Mouse (Mus musculus): ENCODE data around the gene Myom1. TPM values are rescaled to one million over a fixed set of nuclear protein-coding genes. Genes with fewer than 3 reads are reported as not detected.

Myom1 gene
- polyA plus RNA-seq, 1 experiment from 2014 or later: 7.2 TPM

DNA sequence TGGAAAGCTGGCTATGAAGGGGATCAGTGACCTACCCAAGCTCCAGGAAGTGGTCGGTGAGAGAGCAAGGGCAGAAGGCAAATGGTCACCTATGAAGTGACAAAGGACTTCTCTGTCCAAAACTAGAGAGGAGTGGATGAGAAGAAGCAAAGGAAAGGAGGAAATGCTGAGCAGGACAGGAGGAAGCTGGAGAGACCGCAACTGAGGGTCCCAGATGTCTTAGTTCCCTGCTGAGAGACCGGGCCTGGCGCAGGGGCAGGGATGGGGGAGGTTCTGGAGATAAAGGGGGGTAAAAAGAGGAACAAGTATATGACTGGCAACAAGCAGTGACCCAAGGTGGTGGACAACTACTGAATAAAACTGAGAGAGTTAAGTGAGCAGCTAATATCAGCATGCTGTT is 115.5 kb downstream of the Myom1 start:
- Histone ChIP-seq H3K27me3 (no peaks in the 10 kb centered on the region), H3K9me3 (no peaks in the 10 kb centered on the region), H3K4me3 (no peak overlapping the region), H3K4me1 (peaks cover 25% of the 10 kb centered on the region), H3K36me3 (no peaks in the 10 kb centered on the region), H3K4me2 (replicated peaks) (no peak overlapping the region), H3K9ac (no peak overlapping the region), H3K27ac (no peak overlapping the region)
- WGBS: 83% methylated on average over 4 of the region's 4 CpGs
- no peak for ATAC-seq (ENCODE audit: insufficient number of reproducible peaks, insufficient read depth, low FRiP score, low TSS enrichment)

GRCm38 (mm10) chr17:71118607-71119006 is 116.2 kb downstream of the Myom1 start:
- Histone ChIP-seq H3K4me2 (replicated peaks) (no peak overlapping the region), H3K36me3 (no peaks in the 10 kb centered on the region), H3K4me3 (no peak overlapping the region), H3K9ac (no peak overlapping the region), H3K27ac (no peak overlapping the region), H3K4me1 (peaks cover 25% of the 10 kb centered on the region), H3K9me3 (no peaks in the 10 kb centered on the region), H3K27me3 (no peaks in the 10 kb centered on the region)
- 79% methylated on average over 4 of the region's 4 CpGs for WGBS
- no peak for ATAC-seq (ENCODE audit: insufficient number of reproducible peaks, insufficient read depth, low FRiP score, low TSS enrichment)

DNA sequence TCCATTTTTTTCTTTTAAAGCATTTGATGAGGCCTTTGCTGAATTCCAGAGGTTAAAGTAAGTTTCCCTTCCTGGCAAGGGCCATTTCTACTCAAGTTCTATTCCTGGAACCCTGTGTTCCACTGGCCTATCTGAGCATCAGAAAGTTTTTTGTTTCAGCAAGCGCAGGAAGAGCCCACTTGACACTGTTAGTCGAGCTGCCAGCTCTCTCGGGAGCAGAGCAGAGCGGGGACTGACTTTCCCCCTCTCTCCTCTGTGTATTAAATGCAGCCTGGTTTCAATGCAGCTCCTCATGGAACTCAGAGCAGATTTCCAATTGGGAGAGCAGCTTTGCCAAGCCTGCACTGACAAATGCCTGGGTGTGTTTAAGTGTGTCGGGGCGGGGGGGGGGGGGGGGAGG is 118.2 kb downstream of the Myom1 start:
- 13% methylated on average over 4 of the region's 6 CpGs for WGBS
- Histone ChIP-seq H3K4me3 (no peak overlapping the region), H3K4me2 (replicated peaks) (no peak overlapping the region), H3K4me1 (peaks cover 29% of the 10 kb centered on the region), H3K27ac (peak overlapping the region; percentile 82), H3K9ac (no peak overlapping the region), H3K27me3 (no peaks in the 10 kb centered on the region), H3K36me3 (no peaks in the 10 kb centered on the region), H3K9me3 (no peaks in the 10 kb centered on the region)
- no peak for ATAC-seq (ENCODE audit: insufficient number of reproducible peaks, insufficient read depth, low FRiP score, low TSS enrichment)

GRCm38 (mm10) chr17:71124061-71124670 is 121.7 kb downstream of the Myom1 start:
- H3K27me3 ChIP-seq: no peaks in the 10 kb centered on the region
- H3K27ac ChIP-seq: no peak overlapping the region
- peaks cover 39% of the 10 kb centered on the region for H3K4me1 ChIP-seq
- no peak overlapping the region for H3K4me2 ChIP-seq (replicated peaks)
- no peak overlapping the region for H3K4me3 ChIP-seq
- H3K36me3 ChIP-seq: no peaks in the 10 kb centered on the region
- ATAC-seq (ENCODE audit: insufficient number of reproducible peaks, insufficient read depth, low FRiP score, low TSS enrichment): no peak
- no peaks in the 10 kb centered on the region for H3K9me3 ChIP-seq
- H3K9ac ChIP-seq: no peak overlapping the region
- WGBS: 84% methylated on average over 8 of the region's 8 CpGs

GRCm38 (mm10) chr17:71124674-71125073 is 122.2 kb downstream of the Myom1 start:
- Histone ChIP-seq H3K4me1 (peaks cover 37% of the 10 kb centered on the region), H3K36me3 (no peaks in the 10 kb centered on the region), H3K4me3 (no peak overlapping the region), H3K27ac (no peak overlapping the region), H3K9me3 (no peaks in the 10 kb centered on the region), H3K9ac (no peak overlapping the region), H3K27me3 (no peaks in the 10 kb centered on the region), H3K4me2 (replicated peaks) (no peak overlapping the region)
- 85% methylated on average over 1 of the region's 1 CpGs for WGBS
- ATAC-seq (ENCODE audit: insufficient number of reproducible peaks, insufficient read depth, low FRiP score, low TSS enrichment): no peak

GRCm38 (mm10) chr17:71125519-71125918 is 123.1 kb downstream of the Myom1 start:
- 72% methylated on average over 12 of the region's 12 CpGs for WGBS
- no peak for ATAC-seq (ENCODE audit: insufficient number of reproducible peaks, insufficient read depth, low FRiP score, low TSS enrichment)
- Histone ChIP-seq H3K9me3 (no peaks in the 10 kb centered on the region), H3K4me3 (no peak overlapping the region), H3K27ac (no peak overlapping the region), H3K4me1 (peaks cover 33% of the 10 kb centered on the region), H3K27me3 (no peaks in the 10 kb centered on the region), H3K4me2 (replicated peaks) (no peak overlapping the region), H3K36me3 (no peaks in the 10 kb centered on the region), H3K9ac (no peak overlapping the region)

DNA sequence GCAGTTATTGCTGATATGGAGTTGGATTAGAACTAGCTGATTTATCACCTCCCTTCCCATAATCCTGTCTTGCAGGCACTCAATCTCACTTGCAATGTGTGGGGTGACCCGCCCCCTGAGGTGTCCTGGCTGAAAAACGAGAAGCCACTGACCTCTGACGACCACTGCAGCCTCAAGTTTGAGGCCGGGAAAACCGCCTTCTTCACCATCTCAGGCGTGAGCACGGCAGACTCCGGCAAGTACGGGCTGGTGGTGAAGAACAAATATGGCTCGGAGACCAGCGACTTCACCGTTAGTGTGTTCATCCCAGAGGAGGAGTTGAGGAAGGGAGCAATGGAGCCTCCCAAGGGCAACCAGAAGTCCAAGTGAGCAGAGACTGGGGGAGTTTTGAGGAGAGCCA is 123.6 kb downstream of the Myom1 start:
- 81% methylated on average over 12 of the region's 12 CpGs for WGBS
- Histone ChIP-seq H3K4me3 (no peak overlapping the region), H3K4me1 (peaks cover 28% of the 10 kb centered on the region), H3K9ac (no peak overlapping the region), H3K27ac (no peak overlapping the region), H3K4me2 (replicated peaks) (no peak overlapping the region), H3K36me3 (no peaks in the 10 kb centered on the region), H3K27me3 (no peaks in the 10 kb centered on the region), H3K9me3 (no peaks in the 10 kb centered on the region)
- no peak for ATAC-seq (ENCODE audit: insufficient number of reproducible peaks, insufficient read depth, low FRiP score, low TSS enrichment)

DNA sequence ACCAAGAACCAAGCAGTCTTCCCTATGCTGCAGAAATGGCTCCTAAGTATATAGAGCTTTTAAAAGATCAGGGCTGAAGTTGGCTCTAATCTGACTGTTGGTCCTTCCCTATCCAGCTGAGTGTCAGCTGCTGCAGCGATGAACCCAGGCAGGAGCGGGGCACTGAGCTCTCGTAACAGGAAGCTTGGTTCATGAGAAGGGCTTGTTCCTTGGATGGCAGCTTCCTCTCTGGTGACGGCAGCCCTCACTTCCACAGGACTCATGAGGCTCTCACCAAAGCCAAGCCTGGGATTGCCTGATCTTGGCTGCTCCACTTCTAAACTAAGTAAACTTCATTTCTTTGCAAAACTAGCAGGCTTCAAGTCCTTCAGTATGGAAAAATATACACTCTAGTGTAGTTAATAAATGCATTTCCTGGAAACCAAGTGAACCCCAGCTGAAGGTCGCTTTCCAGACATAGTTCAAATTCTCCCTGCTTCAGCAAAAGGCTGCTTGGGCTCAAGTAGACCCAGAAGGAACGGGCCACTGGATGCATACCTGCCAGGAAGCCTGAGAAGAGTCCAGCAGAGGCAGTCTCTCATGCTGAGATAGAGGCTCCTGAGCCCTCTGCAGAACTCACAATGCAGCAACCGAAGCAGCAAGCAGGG is 125.2 kb downstream of the Myom1 start:
- peak overlapping the region; percentile 54; the same call in 1 of the 2 replicates for H3K27ac ChIP-seq

GRCm38 (mm10) chr17:71129489-71130261 is 127.2 kb downstream of the Myom1 start:
- 63% methylated on average over 9 of the region's 9 CpGs for WGBS
- H3K9me3 ChIP-seq: no peaks in the 10 kb centered on the region
- ATAC-seq (ENCODE audit: insufficient number of reproducible peaks, insufficient read depth, low FRiP score, low TSS enrichment): 0 out of 2 replicates have a peak, but pooled peaks have one; percentile 30
- no peak overlapping the region for H3K4me3 ChIP-seq
- no peak overlapping the region for H3K9ac ChIP-seq
- H3K36me3 ChIP-seq: no peaks in the 10 kb centered on the region
- H3K27ac ChIP-seq: peak overlapping the region; percentile 56; the same call in 1 of the 2 replicates
- H3K27me3 ChIP-seq: no peaks in the 10 kb centered on the region
- H3K4me2 ChIP-seq (replicated peaks): no peak overlapping the region
- H3K4me1 ChIP-seq: peaks cover 14% of the 10 kb centered on the region; the same call in 1 of the 2 replicates

More for the DNA sequence above, 125.2 kb downstream of the Myom1 start:
- no peaks in the 10 kb centered on the region for H3K27me3 ChIP-seq
- no peaks in the 10 kb centered on the region for H3K36me3 ChIP-seq
- H3K4me2 ChIP-seq (replicated peaks): no peak overlapping the region
- H3K9ac ChIP-seq: no peak overlapping the region
- no peak overlapping the region for H3K4me3 ChIP-seq
- H3K9me3 ChIP-seq: no peaks in the 10 kb centered on the region
- no peak for ATAC-seq (ENCODE audit: insufficient number of reproducible peaks, insufficient read depth, low FRiP score, low TSS enrichment)
- H3K4me1 ChIP-seq: peaks cover 18% of the 10 kb centered on the region
- 67% methylated on average over 7 of the region's 7 CpGs for WGBS

- H3K27me3 ChIP-seq: no peaks in the 10 kb centered on the region
- H3K9me3 ChIP-seq: no peaks in the 10 kb centered on the region
- no peak overlapping the region for H3K9ac ChIP-seq
- no peak for ATAC-seq (ENCODE audit: insufficient number of reproducible peaks, insufficient read depth, low FRiP score, low TSS enrichment)
- H3K4me2 ChIP-seq (replicated peaks): no peak overlapping the region
- no peaks in the 10 kb centered on the region for H3K36me3 ChIP-seq
- H3K4me3 ChIP-seq: no peak overlapping the region
- H3K27ac ChIP-seq: no peak overlapping the region
- H3K4me1 ChIP-seq: peaks cover 8% of the 10 kb centered on the region; the same call in 1 of the 2 replicates
Measured at GRCm38 (mm10) chr17:71132221-71132620, 129.8 kb downstream of the Myom1 start.

GRCm38 (mm10) chr17:71132856-71133439 is 130.5 kb downstream of the Myom1 start:
- no peaks in the 10 kb centered on the region for H3K27me3 ChIP-seq
- 89% methylated on average over 11 of the region's 11 CpGs for WGBS
- H3K4me3 ChIP-seq: no peak overlapping the region
- H3K36me3 ChIP-seq: no peaks in the 10 kb centered on the region
- no peak overlapping the region for H3K4me2 ChIP-seq (replicated peaks)
- H3K4me1 ChIP-seq: peaks cover under 1% of the 10 kb centered on the region; the same call in 1 of the 2 replicates
- no peak overlapping the region for H3K27ac ChIP-seq
- no peak overlapping the region for H3K9ac ChIP-seq
- no peaks in the 10 kb centered on the region for H3K9me3 ChIP-seq
- no peak for ATAC-seq (ENCODE audit: insufficient number of reproducible peaks, insufficient read depth, low FRiP score, low TSS enrichment)
